Mouse (Mus musculus) heart, postnatal 0 days (tissue): Measurements from ENCODE around the gene Mchr1.

Source experiments
- CTCF ChIP-seq: IDR thresholded peaks from 2 replicates; pipeline ENCODE4 v1.5.1; 2016; ENCODE audit warnings: antibody characterized with exemption, control low read depth, low read depth
- EP300 ChIP-seq: IDR thresholded peaks from 2 replicates; pipeline ENCODE4 v1.6.1; 2016; ENCODE audit warnings: antibody characterized with exemption, low read depth

DNA sequence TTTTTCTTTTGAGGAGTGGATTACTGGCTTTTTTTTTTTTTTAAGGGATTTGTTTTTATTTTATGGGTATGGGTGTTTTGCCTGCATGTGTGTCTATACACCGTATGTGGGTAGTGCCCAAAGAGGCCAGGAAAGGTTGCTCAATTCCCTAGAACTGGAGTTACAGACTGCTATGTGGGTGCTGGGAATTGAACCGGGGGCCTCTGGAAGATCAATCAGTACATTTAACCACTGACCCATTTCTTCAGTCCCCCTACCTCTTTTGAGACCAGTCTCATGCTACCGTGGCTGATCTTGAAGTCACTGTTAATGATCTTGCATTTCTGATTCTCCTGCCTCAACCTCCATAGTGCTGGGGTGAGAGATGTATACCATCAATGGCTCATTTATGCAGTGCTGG, 8.0 kb upstream of the Mchr1 start:
- TF ChIP-seq CTCF, result no peak
- TF ChIP-seq EP300, result no peak
